Mouse (Mus musculus) kidney, adult 2 months (tissue): ENCODE measurements around the gene Arhgap10.

Experiments used
- CTCF ChIP-seq: fragments of 200-500 bp; conservative IDR thresholded peaks from 2 replicates; pipeline ENCODE4 v1.5.1; 2011; ENCODE audit warnings: low read depth, mild to moderate bottlenecking, control low read depth, low read length, moderate library complexity, mixed read lengths; ENCODE audit not compliant: insufficient read depth, insufficient read length
- POLR2A ChIP-seq: fragments of 200-500 bp; IDR thresholded peaks from one replicate; pipeline ENCODE4 v1.6.1; 2011; ENCODE audit warnings: low read depth, low read length, control low read depth

DNA sequence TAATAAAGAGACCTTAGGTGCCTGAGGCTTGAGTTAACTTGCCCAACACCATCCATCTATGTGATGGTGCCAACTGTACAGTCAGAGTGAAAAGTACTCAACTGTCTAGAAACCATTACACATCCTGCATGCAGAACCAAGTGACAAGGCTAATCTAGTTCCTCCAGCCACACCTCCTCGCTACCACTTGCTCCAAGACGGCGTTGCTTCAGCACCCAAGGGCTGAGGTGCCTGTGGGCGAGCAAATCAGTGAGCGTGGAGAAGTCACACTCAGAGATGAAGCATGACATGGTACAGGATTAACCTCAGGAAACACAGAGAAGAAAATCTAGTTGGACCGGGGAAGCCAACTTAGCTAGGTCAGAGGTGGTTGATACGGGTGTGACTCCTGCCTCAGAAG lies 8.7 kb downstream of the Arhgap10 start:
- TF ChIP-seq CTCF (no peak), POLR2A (no peak)
